Comparison of ENCODE assay signal across 22 mouse cellular contexts in the genomic region with DNA sequence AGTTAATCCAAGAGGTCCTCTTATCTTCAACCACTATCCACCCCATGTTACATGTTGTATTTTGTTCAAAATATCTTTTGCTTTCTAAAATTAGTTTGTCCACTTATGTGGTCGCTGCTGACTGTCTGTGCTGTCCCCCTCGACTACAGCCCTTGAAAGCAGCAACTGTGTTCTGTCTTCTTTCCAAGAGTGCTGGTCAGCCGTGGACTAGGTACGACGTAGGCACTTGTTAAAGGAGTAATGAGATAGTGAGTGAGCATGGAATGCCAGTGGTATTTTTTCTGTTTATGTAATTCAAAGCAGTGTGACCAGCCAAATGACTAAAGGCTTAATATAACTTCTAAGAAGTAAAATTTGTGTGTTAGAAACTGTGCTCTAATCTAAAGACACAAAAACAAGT.
"Had no signal": no experiment of that assay in that cellular context is flagged by ENCODE, and none has a peak within 500 bp of the region (broad histone marks: within the 10 kb centered on the region; RNA-seq: fewer than 3 reads in every experiment).

No protein-coding gene starts in this region.

- H3K4me3 ChIP-seq: heart, embryonic 10.5 days; hindbrain, embryonic 13.5 days; hindbrain, embryonic 15.5 days; layer of hippocampus, adult 2 months; left cerebral cortex, adult 2 months; limb, embryonic 10.5 days; limb, embryonic 12.5 days; liver, embryonic 13.5 days; liver, embryonic 15.5 days had no signal

- DNase-seq: forebrain, postnatal 0 days; gastrocnemius, postnatal 14 days; gastrocnemius, postnatal 36 days; kidney, adult 18-20 months; kidney, adult 8-10 months; kidney, postnatal 10 days; kidney, postnatal 25 days; kidney, postnatal 4 days; liver; liver, embryonic 13.5 days; liver, postnatal 0 days had no signal

- H3K9me3 ChIP-seq: heart, embryonic 10.5 days; hindbrain, embryonic 13.5 days; hindbrain, embryonic 15.5 days; limb, embryonic 10.5 days; limb, embryonic 12.5 days; liver, embryonic 13.5 days; liver, embryonic 15.5 days had no signal

- H3K9ac ChIP-seq: forebrain, postnatal 0 days; hindbrain, embryonic 13.5 days; hindbrain, embryonic 15.5 days; limb, embryonic 12.5 days; liver, embryonic 13.5 days; liver, embryonic 15.5 days; liver, postnatal 0 days had no signal

- H3K4me2 ChIP-seq: hindbrain, embryonic 13.5 days; hindbrain, embryonic 15.5 days; limb, embryonic 12.5 days; liver, embryonic 11.5 days; liver, embryonic 13.5 days; liver, embryonic 15.5 days had no signal

- H3K36me3 ChIP-seq: hindbrain, embryonic 15.5 days; liver, embryonic 13.5 days; liver, embryonic 15.5 days had no signal

- ATAC-seq: forebrain, postnatal 0 days; hindbrain, postnatal 0 days; intestine, postnatal 0 days; liver, postnatal 0 days had no signal

- H3K27ac ChIP-seq: heart, embryonic 10.5 days; hindbrain, embryonic 13.5 days; hindbrain, embryonic 15.5 days; hindbrain, postnatal 0 days; layer of hippocampus, adult 2 months; left cerebral cortex, adult 2 months; limb, embryonic 10.5 days; limb, embryonic 12.5 days; liver, embryonic 13.5 days; liver, embryonic 15.5 days had no signal

- H3K27me3 ChIP-seq: hindbrain, embryonic 13.5 days; hindbrain, embryonic 15.5 days; limb, embryonic 12.5 days; liver, embryonic 13.5 days; liver, embryonic 15.5 days had no signal

- H3K4me1 ChIP-seq: hindbrain, embryonic 13.5 days; hindbrain, embryonic 15.5 days; limb, embryonic 12.5 days; liver, embryonic 13.5 days; liver, embryonic 15.5 days had no signal
